Mouse (Mus musculus) bone marrow macrophage, adult 2 months (primary cell): ENCODE measurements around the gene Zic4.

Source experiments
- CTCF ChIP-seq: IDR thresholded peaks from 2 replicates; pipeline ENCODE4 v1.5.1; 2012; ENCODE audit warnings: low read depth, mild to moderate bottlenecking, low read length, moderate library complexity
- POLR2A ChIP-seq: IDR thresholded peaks from 2 replicates; pipeline ENCODE4 v1.6.1; 2012; ENCODE audit warnings: mild to moderate bottlenecking, low read depth, low read length, borderline replicate concordance

- TF ChIP-seq POLR2A (no peak), CTCF (no peak)
These were observed 16.4 kb downstream of the Zic4 start for GRCm38 (mm10) chr9:91378411-91379299.
